Mouse (Mus musculus): ENCODE results near the gene Pakap. TPM values are rescaled to one million over a fixed set of nuclear protein-coding genes. Genes with fewer than 3 reads are reported as not detected.

Gene Pakap
- polyA plus RNA-seq, 1 experiment from 2014 or later: 24.7 TPM

DNA sequence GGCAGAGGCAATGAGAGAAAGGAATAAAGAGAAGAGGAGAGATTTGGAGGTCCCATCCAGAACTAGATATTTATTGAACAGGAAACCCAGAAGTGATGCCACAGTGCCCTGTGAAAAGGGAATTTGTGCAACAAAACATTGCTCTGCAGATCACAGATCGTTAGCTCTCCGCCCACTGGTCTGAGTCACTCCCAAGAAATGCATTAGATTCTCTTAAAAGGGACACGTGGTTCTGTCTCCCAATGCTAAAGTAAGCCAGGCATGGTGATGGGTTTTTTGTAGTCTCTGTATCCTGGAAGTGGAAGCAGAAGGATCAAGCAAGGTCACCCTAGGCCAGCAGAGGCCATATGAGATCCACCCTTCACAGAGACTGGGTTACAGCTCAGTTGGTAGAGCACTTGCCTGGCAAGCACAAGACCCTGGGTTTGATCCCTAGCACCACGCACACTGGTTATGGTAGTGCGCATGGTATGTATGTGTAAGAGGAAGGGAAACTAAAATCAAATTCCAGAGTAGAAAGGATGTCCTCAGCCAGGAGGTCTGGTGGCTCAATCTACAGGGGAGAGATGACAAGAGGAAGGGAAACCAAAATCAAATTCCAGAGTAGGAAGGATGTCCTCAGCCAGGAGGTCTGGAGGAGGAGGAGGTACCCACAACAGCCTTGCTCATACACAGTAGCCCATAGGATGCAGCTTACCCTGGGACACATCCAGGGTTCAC, 84.4 kb downstream of the Pakap start:
- Histone ChIP-seq H3K4me2 (no peak overlapping the region), H3K27me3 (replicated peaks) (no peaks in the 10 kb centered on the region), H3K4me3 (replicated peaks) (no peak overlapping the region), H3K9ac (no peak overlapping the region), H3K9me3 (no peaks in the 10 kb centered on the region), H3K27ac (no peak overlapping the region), H3K36me3 (no peaks in the 10 kb centered on the region), H3K4me1 (no peaks in the 10 kb centered on the region)
- ATAC-seq (ENCODE audit: insufficient read depth, low FRiP score, low read depth): no peak
- WGBS: 66% methylated on average over 5 of the region's 5 CpGs

DNA sequence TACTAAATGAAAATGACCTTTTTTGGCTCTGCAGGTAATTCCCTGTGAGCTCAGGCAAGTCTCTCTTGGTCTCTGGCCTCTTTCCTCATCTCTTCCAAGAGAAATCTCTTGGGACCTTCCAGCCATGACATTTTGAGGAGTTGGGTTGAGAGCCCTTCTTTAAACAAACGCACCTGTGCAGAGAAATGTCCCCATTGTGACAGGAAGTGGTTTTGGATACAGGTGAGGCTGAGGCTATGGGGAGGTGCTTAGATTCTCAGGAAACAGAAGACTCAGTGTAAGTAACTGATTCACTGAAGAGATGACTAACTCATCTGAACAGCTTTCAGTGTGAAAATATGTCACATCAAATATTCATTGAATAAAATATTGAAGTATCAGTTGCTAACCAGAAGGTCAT, 88.0 kb downstream of the Pakap start:
- 72% methylated on average over 1 of the region's 1 CpGs for WGBS
- H3K36me3 ChIP-seq: no peaks in the 10 kb centered on the region
- no peak overlapping the region for H3K27ac ChIP-seq
- no peaks in the 10 kb centered on the region for H3K27me3 ChIP-seq (replicated peaks)
- H3K9me3 ChIP-seq: no peaks in the 10 kb centered on the region
- H3K4me3 ChIP-seq (replicated peaks): no peak overlapping the region
- H3K9ac ChIP-seq: no peak overlapping the region
- ATAC-seq (ENCODE audit: insufficient read depth, low FRiP score, low read depth): no peak
- H3K4me1 ChIP-seq: no peaks in the 10 kb centered on the region
- no peak overlapping the region for H3K4me2 ChIP-seq

GRCm38 (mm10) chr4:57656388-57656787, 88.4 kb downstream of the Pakap start:
- no peak for ATAC-seq (ENCODE audit: insufficient read depth, low FRiP score, low read depth)
- H3K4me3 ChIP-seq (replicated peaks): no peak overlapping the region
- no peaks in the 10 kb centered on the region for H3K36me3 ChIP-seq
- H3K27me3 ChIP-seq (replicated peaks): no peaks in the 10 kb centered on the region
- H3K4me2 ChIP-seq: no peak overlapping the region
- no peak overlapping the region for H3K9ac ChIP-seq
- no peak overlapping the region for H3K27ac ChIP-seq
- H3K9me3 ChIP-seq: no peaks in the 10 kb centered on the region
- 90% methylated on average over 12 of the region's 12 CpGs for WGBS
- H3K4me1 ChIP-seq: no peaks in the 10 kb centered on the region

DNA sequence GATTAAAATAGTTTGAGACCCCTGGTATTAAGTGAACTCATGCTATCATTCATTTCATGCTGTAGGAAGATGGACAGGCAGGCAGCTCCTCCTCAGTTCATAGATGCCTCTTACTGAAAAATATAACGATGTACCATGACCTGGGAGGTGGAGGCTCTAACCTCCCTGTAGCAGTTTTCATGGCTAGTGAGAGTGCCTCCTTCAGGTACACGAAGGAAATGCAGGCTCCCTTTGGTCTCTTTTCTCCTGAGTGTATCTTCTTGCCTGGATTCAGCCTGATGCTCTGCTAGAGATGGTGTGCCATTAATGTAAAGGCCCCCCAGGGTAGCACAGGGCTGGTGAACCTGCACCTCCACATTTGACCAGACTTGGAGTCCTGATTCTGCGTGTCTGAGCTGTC, 88.9 kb downstream of the Pakap start:
- H3K36me3 ChIP-seq: no peaks in the 10 kb centered on the region

DNA sequence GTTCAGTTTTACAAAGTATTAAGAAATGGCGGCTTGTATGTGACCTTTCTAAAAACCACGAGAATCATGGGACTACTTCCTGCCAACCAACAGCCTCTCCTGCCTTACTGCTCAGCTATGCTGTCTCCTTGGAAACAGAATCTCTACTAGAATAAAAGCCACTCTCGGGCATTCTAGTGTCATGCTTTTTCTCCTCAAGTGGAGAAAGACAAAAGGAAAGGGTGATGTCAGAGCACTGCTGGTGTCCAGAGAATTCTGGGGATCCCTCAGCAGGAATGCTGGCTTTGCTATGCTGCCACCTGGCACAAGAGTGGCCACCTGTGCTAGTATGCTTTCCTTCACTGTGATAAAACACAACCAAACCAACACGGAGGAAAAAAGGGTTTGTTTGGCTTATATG, 92.5 kb downstream of the Pakap start:
- no peak for ATAC-seq (ENCODE audit: insufficient read depth, low FRiP score, low read depth)
- H3K4me3 ChIP-seq (replicated peaks): no peak overlapping the region
- H3K4me1 ChIP-seq: no peaks in the 10 kb centered on the region
- no peaks in the 10 kb centered on the region for H3K9me3 ChIP-seq
- H3K27ac ChIP-seq: no peak overlapping the region
- no peaks in the 10 kb centered on the region for H3K36me3 ChIP-seq
- H3K4me2 ChIP-seq: no peak overlapping the region
- H3K9ac ChIP-seq: no peak overlapping the region
- no peaks in the 10 kb centered on the region for H3K27me3 ChIP-seq (replicated peaks)
- WGBS: 31% methylated on average over 4 of the region's 4 CpGs

More for the DNA sequence above, 88.9 kb downstream of the Pakap start:
- H3K27ac ChIP-seq: no peak overlapping the region
- H3K4me2 ChIP-seq: no peak overlapping the region
- H3K9me3 ChIP-seq: no peaks in the 10 kb centered on the region
- no peaks in the 10 kb centered on the region for H3K4me1 ChIP-seq
- no peaks in the 10 kb centered on the region for H3K27me3 ChIP-seq (replicated peaks)
- H3K9ac ChIP-seq: no peak overlapping the region
- WGBS: 87% methylated on average over 3 of the region's 3 CpGs
- no peak for ATAC-seq (ENCODE audit: insufficient read depth, low FRiP score, low read depth)
- no peak overlapping the region for H3K4me3 ChIP-seq (replicated peaks)

DNA sequence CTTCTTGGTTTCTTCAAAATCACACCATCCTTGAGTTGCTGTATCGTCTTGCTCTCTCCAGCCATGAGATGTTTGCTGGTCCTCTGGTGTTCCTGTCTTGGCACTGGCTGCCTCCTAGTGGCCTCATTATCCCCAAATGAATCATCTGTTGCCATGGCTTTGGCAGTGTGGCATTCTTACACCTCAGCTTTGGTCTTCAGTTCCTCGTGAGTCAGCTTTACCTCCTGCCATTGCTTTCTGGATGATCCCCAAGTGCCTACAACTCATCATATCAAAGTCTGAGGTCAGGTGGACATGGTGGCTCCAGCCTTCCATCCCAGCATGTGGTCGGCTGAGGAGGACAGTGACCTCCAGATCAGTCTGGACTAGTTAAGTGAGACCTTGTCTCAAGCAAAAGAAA, 98.1 kb downstream of the Pakap start:
- Histone ChIP-seq H3K4me3 (replicated peaks) (no peak overlapping the region), H3K4me2 (no peak overlapping the region), H3K4me1 (peaks cover 7% of the 10 kb centered on the region; the same call in 1 of the 2 replicates), H3K36me3 (no peaks in the 10 kb centered on the region), H3K9me3 (no peaks in the 10 kb centered on the region), H3K9ac (no peak overlapping the region), H3K27me3 (replicated peaks) (no peaks in the 10 kb centered on the region), H3K27ac (no peak overlapping the region)
- ATAC-seq (ENCODE audit: insufficient read depth, low FRiP score, low read depth): no peak
- WGBS: 65% methylated on average over 3 of the region's 3 CpGs

DNA sequence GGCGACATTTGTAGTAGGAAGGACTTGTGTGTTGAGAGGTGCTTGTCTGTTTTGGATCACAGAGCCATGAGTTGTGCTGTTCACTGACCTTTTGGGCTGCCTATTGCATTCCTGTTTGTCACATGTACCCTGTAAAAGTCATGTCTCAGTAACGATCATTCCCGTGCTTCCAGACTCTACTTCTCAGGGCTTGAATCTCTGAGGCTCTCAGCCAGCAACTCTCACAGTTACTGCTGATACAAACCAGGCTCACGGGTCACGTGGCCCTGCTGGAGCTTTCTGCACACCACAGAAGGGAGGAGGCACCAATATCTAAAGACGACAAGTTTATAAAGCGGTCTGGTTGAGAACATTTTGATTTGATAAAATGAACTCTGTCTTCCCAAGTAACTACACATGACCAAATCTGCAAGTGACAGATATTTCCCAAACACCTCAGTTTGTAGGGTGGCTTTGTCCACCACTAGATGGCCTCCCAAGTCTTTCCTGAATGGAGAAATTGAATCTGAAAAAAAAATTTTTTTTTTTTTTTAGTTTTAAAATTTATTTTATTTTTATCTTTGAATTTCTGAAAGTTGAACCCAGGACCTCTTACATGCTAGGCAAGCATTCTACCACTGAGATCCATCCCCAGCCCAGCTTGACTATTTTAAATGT, 103.0 kb downstream of the Pakap start:
- no peak overlapping the region for H3K4me2 ChIP-seq
- peak overlapping the region; percentile 26; the same call in 1 of the 2 replicates for H3K27ac ChIP-seq
- 32% methylated on average over 7 of the region's 7 CpGs for WGBS

GRCm38 (mm10) chr4:57672541-57672940, 104.6 kb downstream of the Pakap start:
- H3K27ac ChIP-seq: no peak overlapping the region
- no peaks in the 10 kb centered on the region for H3K27me3 ChIP-seq (replicated peaks)
- 76% methylated on average over 4 of the region's 4 CpGs for WGBS
- H3K4me1 ChIP-seq: peaks cover 25% of the 10 kb centered on the region
- no peak overlapping the region for H3K4me2 ChIP-seq
- H3K36me3 ChIP-seq: no peaks in the 10 kb centered on the region
- ATAC-seq (ENCODE audit: insufficient read depth, low FRiP score, low read depth): no peak
- H3K9me3 ChIP-seq: no peaks in the 10 kb centered on the region
- no peak overlapping the region for H3K9ac ChIP-seq
- no peak overlapping the region for H3K4me3 ChIP-seq (replicated peaks)

More for the DNA sequence above, 103.0 kb downstream of the Pakap start:
- Histone ChIP-seq H3K4me1 (peaks cover 25% of the 10 kb centered on the region), H3K9me3 (no peaks in the 10 kb centered on the region), H3K27me3 (replicated peaks) (no peaks in the 10 kb centered on the region), H3K9ac (no peak overlapping the region), H3K36me3 (no peaks in the 10 kb centered on the region), H3K4me3 (replicated peaks) (no peak overlapping the region)
- ATAC-seq (ENCODE audit: insufficient read depth, low FRiP score, low read depth): peak; percentile 63; the same call in 1 of the 2 replicates

- no peak for ATAC-seq (ENCODE audit: insufficient read depth, low FRiP score, low read depth)
- Histone ChIP-seq H3K27me3 (replicated peaks) (no peaks in the 10 kb centered on the region), H3K36me3 (no peaks in the 10 kb centered on the region), H3K4me1 (peaks cover 25% of the 10 kb centered on the region), H3K4me2 (peak overlapping the region; percentile 49), H3K9me3 (no peaks in the 10 kb centered on the region), H3K4me3 (replicated peaks) (no peak overlapping the region; the same call in 1 of the 2 replicates), H3K9ac (0 out of 2 replicates have a peak overlapping the region, but pooled peaks have one; percentile 25), H3K27ac (no peak overlapping the region; the same call in 1 of the 2 replicates)
- WGBS: 12% methylated on average over 12 of the region's 12 CpGs
Measured at GRCm38 (mm10) chr4:57672996-57673906, 105.3 kb downstream of the Pakap start.

GRCm38 (mm10) chr4:57674351-57674750, 106.4 kb downstream of the Pakap start:
- WGBS: 75% methylated on average over 7 of the region's 7 CpGs

GRCm38 (mm10) chr4:57675387-57675786, 107.4 kb downstream of the Pakap start:
- Histone ChIP-seq H3K27me3 (replicated peaks) (no peaks in the 10 kb centered on the region), H3K4me1 (peaks cover 23% of the 10 kb centered on the region), H3K27ac (peak overlapping the region; percentile 66; the same call in 1 of the 2 replicates), H3K9ac (no peak overlapping the region), H3K36me3 (no peaks in the 10 kb centered on the region), H3K4me2 (peak overlapping the region; percentile 54), H3K9me3 (no peaks in the 10 kb centered on the region), H3K4me3 (replicated peaks) (peak overlapping the region; percentile 21)
- ATAC-seq (ENCODE audit: insufficient read depth, low FRiP score, low read depth): peak; percentile 78
- WGBS: 4% methylated on average over 13 of the region's 13 CpGs

More at GRCm38 (mm10) chr4:57674351-57674750, 106.4 kb downstream of the Pakap start:
- Histone ChIP-seq H3K36me3 (no peaks in the 10 kb centered on the region), H3K27ac (peak overlapping the region; percentile 66; the same call in 1 of the 2 replicates), H3K9ac (no peak overlapping the region), H3K4me2 (no peak overlapping the region), H3K27me3 (replicated peaks) (no peaks in the 10 kb centered on the region), H3K4me3 (replicated peaks) (no peak overlapping the region), H3K9me3 (no peaks in the 10 kb centered on the region), H3K4me1 (peaks cover 25% of the 10 kb centered on the region)
- ATAC-seq (ENCODE audit: insufficient read depth, low FRiP score, low read depth): no peak
